Mouse (Mus musculus) heart, adult 8-10 months (tissue): Measurements from ENCODE around the gene Gm49711. TPM values are rescaled to one million over a fixed set of nuclear protein-coding genes. Genes with fewer than 3 reads are reported as not detected.

Experiments
- DNase-seq: peaks from one replicate; pipeline ENCODE4 v3.0.0; 2022; ENCODE audit warnings: low spot score
- total RNA-seq, 4 experiments: library from RNA; stranded (reverse); gene quantifications; 2 replicates each; pipeline ENCODE4 v1.2.4; 2022

Gm49711 gene
- total RNA-seq, result not detected

DNA sequence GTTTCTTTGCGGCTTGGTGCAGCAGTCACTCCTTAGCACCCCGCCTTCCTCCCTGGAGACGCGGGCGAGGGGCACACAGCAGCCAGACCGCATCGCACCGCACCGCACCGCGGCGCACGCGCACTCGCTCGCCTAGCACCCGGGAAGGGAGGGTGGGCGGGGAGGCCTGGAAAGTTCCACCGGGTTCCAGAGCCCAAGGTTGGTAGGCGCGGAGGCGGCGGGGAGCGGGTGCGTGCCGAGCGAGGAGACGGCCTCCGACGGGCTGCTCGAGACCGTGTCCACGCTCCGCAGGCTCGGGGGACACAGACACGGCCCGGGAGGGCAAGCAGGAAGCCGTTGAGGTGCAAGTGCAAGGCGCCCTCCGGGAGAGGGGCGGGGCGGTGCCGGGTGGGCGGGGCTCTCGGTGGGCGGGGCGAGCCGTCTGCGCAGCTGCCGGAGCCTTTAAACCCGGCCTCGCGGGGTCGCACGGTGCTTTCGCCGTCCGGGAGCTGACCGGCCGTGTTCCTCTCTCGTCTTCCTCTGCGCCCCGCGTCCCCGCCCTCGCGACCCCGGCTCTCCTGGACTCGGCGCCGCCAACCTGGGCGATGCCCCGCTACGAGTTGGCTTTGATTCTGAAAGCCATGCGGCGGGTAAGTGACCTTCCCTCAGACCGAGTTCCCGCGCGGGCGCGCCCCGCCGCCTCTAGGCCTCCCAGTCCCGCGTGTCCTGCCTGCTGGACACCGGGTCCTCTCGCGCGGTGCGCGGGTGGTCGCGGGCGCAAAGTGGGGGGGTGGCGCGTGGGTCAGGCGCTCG is at the start of gene Gm49711, which contains the start of the genes Mrps6 and Slc5a3:
Gene Gm49711, plus strand, starts transcription at position 465 of the 792 bp plus-strand sequence.
Gene Mrps6, plus strand, starts transcription at position 419 of the 792 bp plus-strand sequence.
Gene Slc5a3, plus strand, starts transcription at position 471 of the 792 bp plus-strand sequence.
- peak; percentile 82 for DNase-seq

DNA sequence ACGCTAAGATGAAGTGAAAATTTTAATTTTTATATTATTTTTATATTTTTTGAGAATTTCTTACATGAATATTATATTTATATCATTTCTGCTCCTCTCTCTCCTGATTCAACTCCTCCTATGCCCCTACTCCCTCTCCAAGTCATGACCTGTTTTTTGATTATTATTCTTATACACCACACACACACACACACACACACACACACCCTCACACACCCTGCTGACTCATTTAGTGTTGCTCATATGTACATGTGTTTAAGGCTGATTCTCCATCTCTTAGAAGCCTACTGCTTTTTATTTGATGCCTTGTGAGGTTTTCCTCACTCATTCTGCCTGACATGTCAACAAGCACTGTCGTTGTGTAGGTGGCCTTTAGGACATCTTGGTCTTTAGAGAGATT is 48.5 kb upstream of the Gm49711 start:
- DNase-seq, result no peak

- DNase-seq, result no peak
Observed at GRCm38 (mm10) chr16:92016792-92017191, 41.3 kb upstream of the Gm49711 start.

DNA sequence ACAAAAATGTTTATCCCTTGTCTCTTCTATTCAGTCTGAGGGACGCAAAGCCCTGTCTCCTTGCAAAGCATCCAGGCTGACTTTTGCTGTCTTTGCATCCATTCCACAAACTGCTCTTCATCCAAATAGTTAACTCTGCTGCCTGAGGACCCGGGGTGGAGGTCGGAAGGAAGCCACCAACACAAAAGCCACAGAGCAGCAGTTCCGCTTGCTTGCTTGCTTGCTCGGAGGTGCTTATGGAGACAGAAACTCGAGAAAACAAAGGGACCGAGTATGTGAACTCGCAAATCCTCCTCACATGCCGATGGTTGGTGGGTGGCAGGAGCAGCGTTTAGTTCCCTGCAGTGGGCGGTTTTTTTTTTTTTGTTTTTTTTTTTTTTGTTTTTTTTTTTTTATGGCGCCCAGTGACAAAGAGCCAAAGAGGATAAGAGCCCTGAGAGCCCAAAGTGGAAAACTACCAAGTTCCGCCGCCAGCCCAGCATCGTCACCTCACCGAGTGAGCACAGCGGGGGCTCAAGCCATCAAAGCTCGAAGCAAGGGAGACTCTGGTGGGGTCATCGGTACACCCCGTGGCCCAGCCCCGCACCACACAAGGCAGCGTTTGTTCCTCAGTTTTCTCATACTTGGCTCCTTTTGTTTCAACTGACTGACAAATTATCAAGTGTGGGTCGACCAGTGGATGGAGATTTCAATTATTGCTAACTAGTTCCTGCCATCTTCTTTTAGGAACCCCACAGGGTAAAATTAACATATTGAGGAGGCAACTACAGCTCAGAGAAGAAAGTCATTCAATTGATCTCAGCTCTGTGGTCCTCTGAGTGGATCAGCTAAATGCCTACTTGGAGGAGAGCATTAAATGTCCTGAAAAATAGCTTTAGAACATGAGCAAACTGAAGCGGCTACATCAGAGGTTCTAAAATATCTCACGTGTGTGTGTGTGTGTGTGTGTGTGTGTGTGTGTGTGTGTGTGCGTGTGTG is 38.7 kb upstream of the Gm49711 start:
- peak; percentile 32 for DNase-seq

DNA sequence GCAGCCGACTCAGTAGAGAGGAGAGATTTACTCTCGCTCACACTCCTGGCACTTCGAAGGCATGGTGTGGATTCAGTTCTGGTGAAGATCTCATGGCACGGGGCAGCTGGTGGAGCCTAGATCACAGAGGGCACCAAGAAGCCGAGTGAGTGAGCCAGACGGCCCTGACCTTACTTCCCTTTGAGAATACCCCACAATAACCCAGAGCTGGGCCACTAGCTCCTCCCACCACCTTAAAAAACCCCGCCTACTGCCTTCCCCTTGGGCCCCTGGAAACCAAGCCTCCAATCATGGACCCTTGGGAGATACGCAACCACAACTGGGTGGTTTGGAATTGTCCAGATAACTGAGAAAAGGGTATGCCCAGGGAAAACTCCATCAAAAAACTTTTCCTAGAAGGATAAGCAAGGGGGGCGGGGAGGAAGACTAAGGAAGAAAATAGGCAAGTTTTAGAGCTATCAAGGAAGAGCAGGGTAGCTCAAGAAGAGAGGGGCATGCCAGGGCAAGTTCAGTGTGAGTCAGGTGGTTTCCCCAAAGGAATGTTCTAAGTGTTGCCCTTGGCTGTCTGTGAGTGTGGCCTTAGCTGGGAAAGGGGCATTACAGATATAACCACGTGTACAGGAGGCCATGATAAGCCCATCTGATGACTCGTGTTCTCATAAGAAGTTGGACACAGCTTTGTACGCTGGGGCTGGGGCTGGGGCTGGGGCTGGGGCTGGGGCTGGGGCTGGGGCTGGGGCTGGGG is 36.3 kb upstream of the Gm49711 start:
- no peak for DNase-seq

GRCm38 (mm10) chr16:92022494-92023283 is 35.4 kb upstream of the Gm49711 start:
- no peak for DNase-seq

- DNase-seq, result no peak
Observed at GRCm38 (mm10) chr16:92033286-92033685, 24.8 kb upstream of the Gm49711 start.

GRCm38 (mm10) chr16:92034676-92035075 is 23.4 kb upstream of the Gm49711 start:
- no peak for DNase-seq

DNA sequence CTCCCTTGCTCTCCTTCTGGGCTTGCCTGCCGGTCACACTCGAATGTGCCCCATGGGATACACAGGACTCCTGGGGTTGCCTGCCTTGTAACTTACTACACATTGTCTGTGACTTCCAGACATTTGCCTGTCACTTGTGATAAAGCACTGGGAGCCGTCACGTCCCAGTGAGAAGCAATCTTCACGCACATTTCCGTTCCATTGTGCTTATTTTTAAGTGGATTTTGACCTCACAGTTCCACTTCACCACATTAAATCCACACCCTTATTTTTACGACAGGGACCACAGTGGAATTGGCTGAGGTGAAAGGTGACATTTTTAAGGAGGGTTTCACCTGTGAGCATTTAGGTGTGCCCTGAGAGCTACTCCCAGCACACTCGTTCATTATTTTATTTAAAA is 21.4 kb upstream of the Gm49711 start:
- no peak for DNase-seq

DNA sequence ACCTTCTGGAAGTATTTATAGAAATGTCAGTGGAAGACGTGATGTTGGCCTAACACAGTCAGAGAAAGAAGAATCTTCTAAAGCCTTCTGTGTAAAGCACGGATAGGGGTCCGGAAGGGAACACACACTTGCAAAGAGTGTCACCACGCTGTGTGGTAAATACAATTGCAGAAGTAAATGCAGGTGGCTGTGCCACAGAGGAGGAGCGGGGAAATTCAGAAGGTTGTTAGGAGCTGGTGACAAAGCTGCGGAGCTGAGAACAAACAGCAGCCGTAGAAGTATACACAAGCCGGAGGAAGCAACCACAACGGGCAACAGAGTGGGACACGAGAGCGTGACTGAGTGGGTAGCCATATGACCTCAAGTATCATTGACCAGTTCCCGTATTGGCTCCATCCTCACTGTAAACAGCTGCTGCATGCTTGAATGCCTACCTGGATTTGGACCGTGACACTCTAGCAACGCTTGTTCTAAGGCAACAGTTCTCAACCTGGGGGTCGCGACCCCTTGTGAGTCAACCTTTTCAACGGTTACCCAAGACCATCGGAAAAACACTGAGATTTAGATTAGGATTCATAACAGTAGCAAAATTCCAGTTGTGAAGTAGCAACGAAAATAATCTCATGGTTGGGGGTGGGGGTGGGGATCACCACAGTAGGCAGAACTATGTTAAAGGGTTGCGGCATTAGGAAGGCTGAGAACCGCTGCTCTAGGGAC is 20.1 kb upstream of the Gm49711 start:
- no peak for DNase-seq

DNA sequence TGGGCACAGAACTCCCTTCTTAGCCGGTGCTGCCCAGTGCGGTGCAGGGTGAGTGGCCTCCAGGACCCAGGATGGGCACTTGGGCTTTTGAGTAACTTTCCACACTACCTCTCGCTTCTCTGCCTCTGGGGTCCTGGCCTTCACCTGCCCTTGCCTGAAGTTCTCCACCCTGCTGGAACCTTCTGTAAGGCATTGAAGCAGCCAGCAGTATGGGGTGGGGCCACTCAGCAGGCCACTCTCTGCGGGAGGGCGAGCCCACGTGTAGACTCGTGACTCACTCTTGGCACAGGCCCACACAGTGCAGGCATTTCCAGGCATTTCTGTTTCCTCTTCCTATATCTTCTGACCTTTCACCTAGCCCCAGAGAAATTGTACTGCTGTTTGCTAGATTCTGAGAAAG is 18.7 kb upstream of the Gm49711 start:
- no peak for DNase-seq

- no peak for DNase-seq
Observed at GRCm38 (mm10) chr16:92039966-92040365, 18.1 kb upstream of the Gm49711 start.

GRCm38 (mm10) chr16:92051777-92052310 is 6.3 kb upstream of the Gm49711 start:
- DNase-seq, result no peak

- DNase-seq, result no peak
Observed at GRCm38 (mm10) chr16:92052569-92052968, 5.5 kb upstream of the Gm49711 start.

- no peak for DNase-seq
Observed at GRCm38 (mm10) chr16:92056711-92057110, 1.4 kb upstream of the Gm49711 start.

DNA sequence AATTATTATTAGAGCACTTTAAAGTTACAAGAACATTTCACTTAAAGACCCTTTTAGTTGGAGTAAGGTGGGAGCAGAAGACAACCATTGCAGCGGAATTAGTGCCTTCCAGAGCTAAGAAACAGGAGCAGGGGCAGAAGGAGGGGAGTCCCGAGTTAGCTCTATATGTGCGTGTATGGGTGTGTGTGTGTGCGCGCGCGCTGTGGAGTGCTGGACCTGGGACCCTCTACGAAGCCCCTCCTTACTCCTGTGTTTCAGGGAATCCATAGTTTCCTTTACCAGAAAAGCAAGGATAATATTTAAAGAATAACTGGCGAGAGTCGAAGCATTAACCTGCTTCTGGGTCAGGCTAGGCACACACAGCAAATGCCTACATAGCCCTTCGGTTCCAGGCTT is 662 bp upstream of the Gm49711 start:
- DNase-seq, result peak; percentile 15

GRCm38 (mm10) chr16:92058644-92059620 is 816 bp downstream of the Gm49711 start:
- DNase-seq, result no peak

GRCm38 (mm10) chr16:92060213-92060612 is 2.1 kb downstream of the Gm49711 start:
- DNase-seq, result no peak

GRCm38 (mm10) chr16:92061586-92061985 is 3.5 kb downstream of the Gm49711 start:
- DNase-seq, result no peak
